Mouse (Mus musculus) liver, postnatal 0 days (tissue): Measurements from ENCODE around the gene Cyren. TPM values are rescaled to one million over a fixed set of nuclear protein-coding genes. Genes with fewer than 3 reads are reported as not detected.

Source experiments
- ATAC-seq: fragments of 200-750 bp; cut with Nextera tagmentation; 2 replicates; pipeline ENCODE4 v1.8.0; 2017; ENCODE audit warnings: mild to moderate bottlenecking, moderate library complexity
- DNase-seq: peaks from one replicate; pipeline ENCODE4 v3.0.0-alpha.2; 2016
- H3K27ac ChIP-seq: fragments of 300-500 bp; sonication (generic); 2 replicates; pipeline ENCODE4 v1.5.1; 2014; ENCODE audit warnings: antibody characterized with exemption, moderate library complexity, mild to moderate bottlenecking, low read depth
- H3K27me3 ChIP-seq: fragments of 300-500 bp; sonication (generic); 2 replicates; pipeline ENCODE4 v1.6.1; 2014; ENCODE audit warnings: low read length, control low read depth, mixed read lengths; ENCODE audit not compliant: insufficient read depth
- H3K36me3 ChIP-seq: fragments of 300-500 bp; sonication (generic); replicated peaks from 2 replicates; pipeline ENCODE4 v1.6.1; 2014; ENCODE audit warnings: mild to moderate bottlenecking, control low read depth, low read length, moderate library complexity, mixed read lengths; ENCODE audit not compliant: insufficient read depth
- H3K4me1 ChIP-seq: fragments of 300-500 bp; sonication (generic); 2 replicates; pipeline ENCODE4 v1.6.1; 2014; ENCODE audit warnings: antibody characterized with exemption, mild to moderate bottlenecking, control low read depth; ENCODE audit not compliant: insufficient read depth
- H3K4me2 ChIP-seq: fragments of 300-500 bp; sonication (generic); 2 replicates; pipeline ENCODE4 v1.6.1; 2014; ENCODE audit warnings: low read depth, mild to moderate bottlenecking, low read length, moderate library complexity, mixed read lengths
- H3K4me3 ChIP-seq: fragments of 300-500 bp; sonication (generic); 2 replicates; pipeline ENCODE4 v1.5.1; 2014; ENCODE audit warnings: low read depth, low read length
- H3K9ac ChIP-seq: fragments of 300-500 bp; sonication (generic); replicated peaks from 2 replicates; pipeline ENCODE4 v1.6.1; 2014; ENCODE audit warnings: mild to moderate bottlenecking, moderate library complexity
- H3K9me3 ChIP-seq: fragments of 300-500 bp; sonication (generic); 2 replicates; pipeline ENCODE4 v1.6.1; 2016; ENCODE audit warnings: mild to moderate bottlenecking, control low read depth, low read length, mixed read lengths
- CTCF ChIP-seq: sonication (generic); IDR thresholded peaks from 2 replicates; pipeline ENCODE4 v1.5.1; 2016; ENCODE audit warnings: antibody characterized with exemption, low read depth
- EP300 ChIP-seq: IDR thresholded peaks from 2 replicates; pipeline ENCODE4 v1.6.1; 2016; ENCODE audit warnings: antibody characterized with exemption, low read depth, mild to moderate bottlenecking
- WGBS: fragments of 180-500 bp; shearing (Covaris S2); extraction: QIAGEN DNeasy Blood & Tissue Kit; methylation state at CpG from one replicate; pipeline ENCODE4 v1.1.7; 2014; ENCODE audit not compliant: insufficient replicate concordance; 5-methylcytosine and 5-hydroxymethylcytosine counted together
- polyA plus RNA-seq: library from polyadenylated mRNA; unstranded; fragments of >200 nt; fragmentation: Nextera tagmentation; extraction: Ambion mirVana; gene quantifications from 2 replicates; pipeline ENCODE4 v1.2.1, GENCODE M21; 2015

Cyren gene
- polyA plus RNA-seq, 1 experiment from 2014 or later: 4.9 TPM

DNA sequence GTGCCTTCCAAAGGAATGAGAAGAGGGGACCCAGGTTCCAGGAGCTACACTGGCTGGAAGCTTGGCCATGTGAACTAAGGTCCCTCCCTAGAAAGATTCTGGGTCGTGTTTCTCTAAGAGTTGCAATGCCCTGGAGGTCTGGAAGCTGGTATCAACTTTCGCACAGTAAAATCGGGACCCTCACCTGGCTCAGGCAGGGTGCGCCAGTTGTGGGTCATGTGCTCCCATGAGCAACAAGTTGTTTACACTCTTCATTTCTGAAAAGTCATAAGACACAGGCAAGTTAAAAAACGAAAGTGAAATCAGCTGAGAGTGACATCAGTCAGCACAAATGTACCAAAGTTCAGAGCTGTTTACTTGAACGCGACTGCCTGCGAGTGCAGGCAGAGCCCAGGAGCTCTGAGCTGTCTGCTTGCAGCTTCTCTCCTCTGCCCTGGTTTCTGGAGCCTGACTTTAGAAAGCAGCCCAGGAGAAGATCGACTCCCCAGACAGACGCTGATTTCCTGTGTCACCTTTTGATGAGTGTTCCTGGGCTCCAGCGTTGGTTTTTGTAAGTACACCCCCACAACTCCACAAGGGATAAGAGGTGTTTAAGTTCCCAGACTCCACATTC lies 15.0 kb downstream of the Cyren start, which contains the start of gene Tmem140:
Tmem140 (plus strand) TSS at position 356 of the 613 bp plus-strand sequence.
- Histone ChIP-seq H3K9ac (peak within 1 kb of the TSS; percentile 66), H3K4me1 (peaks cover 33% of the 10 kb centered on the region)

DNA sequence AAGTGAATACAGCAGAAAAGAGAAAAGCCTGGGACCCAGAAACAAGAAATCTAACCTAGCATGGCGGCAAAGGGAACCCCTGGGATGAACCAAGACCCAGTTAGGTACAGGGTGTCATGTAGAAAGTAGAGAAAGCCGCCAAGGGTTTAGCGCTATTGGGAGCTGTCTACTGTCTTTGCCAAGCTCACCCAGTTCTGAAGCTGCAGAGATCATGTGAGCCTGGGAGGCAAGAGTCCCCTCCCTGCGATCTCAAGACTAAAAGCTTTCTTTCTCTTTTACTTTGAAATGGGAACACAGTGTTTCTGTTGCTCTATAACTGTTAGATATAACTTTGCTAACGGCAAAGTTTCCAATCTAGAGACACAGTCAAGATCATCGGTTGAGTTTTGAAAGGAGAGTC lies 15.5 kb downstream of the Cyren start:
- Histone ChIP-seq H3K9me3 (no peaks in the 10 kb centered on the region), H3K27me3 (no peaks in the 10 kb centered on the region), H3K4me1 (peaks cover 28% of the 10 kb centered on the region), H3K9ac (peak overlapping the region; percentile 66), H3K4me2 (peak overlapping the region; percentile 74), H3K36me3 (0 out of 2 replicates have a peak, but pooled peaks cover 2% of the 10 kb centered on the region), H3K27ac (peak overlapping the region; percentile 92), H3K4me3 (peak overlapping the region; percentile 53)
- DNase-seq: peak; percentile 31
- ATAC-seq: peak; percentile 28
- TF ChIP-seq EP300 (no peak), CTCF (no peak)
- WGBS: 64% methylated on average over 6 of the region's 6 CpGs

More for the DNA sequence above, 15.0 kb downstream of the Cyren start, which contains the start of gene Tmem140:
- TF ChIP-seq CTCF (no peak), EP300 (peak; percentile 82)
- Histone ChIP-seq H3K9me3 (no peaks in the 10 kb centered on the region), H3K27ac (peak within 1 kb of the TSS; percentile 92), H3K4me2 (peak within 1 kb of the TSS; percentile 74), H3K4me3 (peak within 1 kb of the TSS; percentile 53), H3K36me3 (0 out of 2 replicates have a peak, but pooled peaks cover 2% of the 10 kb centered on the region), H3K27me3 (no peaks in the 10 kb centered on the region)
- 10% methylated on average over 11 of the region's 11 CpGs for WGBS
- ATAC-seq: peak; percentile 85
- DNase-seq: peak; percentile 55

DNA sequence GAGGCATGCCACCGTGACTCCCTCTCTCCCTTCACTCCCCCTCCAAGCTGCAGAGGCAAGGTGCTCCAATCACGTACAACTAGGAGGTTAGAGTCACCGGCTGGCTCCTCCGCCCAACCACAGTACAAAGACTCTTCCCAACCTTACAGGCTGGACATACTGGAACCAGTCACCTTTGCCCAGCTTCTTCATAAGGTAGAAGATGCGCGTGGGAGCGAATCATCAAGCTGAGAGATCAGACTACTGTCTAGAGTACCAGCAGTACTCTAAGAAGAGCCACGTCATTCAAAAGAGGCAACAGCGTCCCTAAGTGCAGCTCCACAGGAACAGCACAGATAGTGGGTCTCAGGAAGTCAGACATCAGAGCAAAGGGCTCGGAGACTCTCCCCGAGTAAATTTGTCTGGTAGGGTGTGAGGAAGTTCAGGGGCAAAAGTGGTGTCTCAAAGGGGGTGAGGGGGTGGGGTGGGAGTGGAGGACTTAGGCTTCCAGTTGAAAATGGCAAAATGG lies 16.3 kb downstream of the Cyren start:
- H3K9ac ChIP-seq: no peak overlapping the region
- H3K4me2 ChIP-seq: 0 out of 2 replicates have a peak overlapping the region, but pooled peaks have one; percentile 74
- H3K4me3 ChIP-seq: no peak overlapping the region
- peak overlapping the region; percentile 92 for H3K27ac ChIP-seq
- no peaks in the 10 kb centered on the region for H3K9me3 ChIP-seq
- no peaks in the 10 kb centered on the region for H3K36me3 ChIP-seq
- no peaks in the 10 kb centered on the region for H3K27me3 ChIP-seq
- ATAC-seq (no peak), DNase-seq (no peak)
- TF ChIP-seq CTCF: 0 out of 2 replicates have a peak, but pooled peaks have one; percentile 17
- TF ChIP-seq EP300: no peak
- 73% methylated on average over 11 of the region's 11 CpGs for WGBS
- peaks cover 20% of the 10 kb centered on the region for H3K4me1 ChIP-seq

DNA sequence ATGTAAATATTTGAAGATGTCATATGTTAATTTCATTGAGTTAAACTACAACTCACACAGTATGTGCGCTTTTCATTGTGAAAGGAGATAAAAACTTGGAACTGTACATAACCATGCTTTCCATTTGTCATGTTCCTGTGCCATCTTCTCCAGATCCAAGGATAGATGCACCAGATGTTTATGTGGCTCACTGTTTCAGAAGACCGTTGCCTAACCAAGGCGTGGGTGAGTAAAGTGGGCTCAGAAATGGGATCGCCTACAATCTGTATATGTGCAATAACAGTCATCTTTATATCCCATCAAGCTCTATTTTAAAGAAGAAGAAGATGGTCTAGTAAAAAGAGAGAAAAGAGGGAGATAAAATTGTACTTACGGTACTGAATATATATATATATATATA lies 45.5 kb downstream of the Cyren start:
- TF ChIP-seq EP300 (no peak), CTCF (no peak)
- no peaks in the 10 kb centered on the region for H3K27me3 ChIP-seq
- ATAC-seq (no peak), DNase-seq (no peak)
- no peak overlapping the region for H3K27ac ChIP-seq
- no peak overlapping the region for H3K9ac ChIP-seq
- H3K4me2 ChIP-seq: no peak overlapping the region
- H3K4me3 ChIP-seq: no peak overlapping the region
- no peaks in the 10 kb centered on the region for H3K4me1 ChIP-seq
- no peaks in the 10 kb centered on the region for H3K9me3 ChIP-seq
- H3K36me3 ChIP-seq: no peaks in the 10 kb centered on the region
- 89% methylated on average over 5 of the region's 5 CpGs for WGBS

DNA sequence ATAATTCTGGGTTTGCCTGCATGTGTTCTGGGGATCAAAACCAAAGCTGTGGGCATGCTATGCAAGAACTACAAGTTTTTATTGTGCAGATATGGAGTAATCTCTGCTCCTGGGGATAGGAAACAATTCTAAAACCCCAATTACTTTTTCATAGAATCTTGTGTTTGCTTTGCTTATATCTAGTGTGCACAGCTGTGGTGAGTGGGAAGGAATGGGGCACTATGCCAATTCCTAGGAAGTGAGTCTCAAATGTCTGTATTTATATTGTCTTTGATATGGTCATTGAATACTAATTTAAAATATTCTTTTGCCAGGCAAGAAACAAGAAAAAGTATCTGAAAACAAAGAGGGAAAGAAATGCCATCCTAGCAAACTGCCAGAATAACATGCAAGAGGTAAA lies 53.5 kb downstream of the Cyren start:
- no peaks in the 10 kb centered on the region for H3K36me3 ChIP-seq
- no peak for DNase-seq
- H3K9ac ChIP-seq: no peak overlapping the region
- H3K27me3 ChIP-seq: no peaks in the 10 kb centered on the region
- H3K4me3 ChIP-seq: no peak overlapping the region
- no peak overlapping the region for H3K4me2 ChIP-seq
- H3K9me3 ChIP-seq: no peaks in the 10 kb centered on the region; the same call in 1 of the 2 replicates
- no peaks in the 10 kb centered on the region for H3K4me1 ChIP-seq
- no peak for TF ChIP-seq EP300
- ATAC-seq: no peak
- H3K27ac ChIP-seq: no peak overlapping the region

Other genes starting within 250 kb of the Cyren start
- gene Agbl3, start 97.6 kb downstream of the Cyren start, polyA plus RNA-seq: 5.3 and 6.1 TPM in 2 replicates
- 12.6 and 17.0 TPM in 2 replicates for gene Tmem140, start 14.9 kb downstream of the Cyren start, polyA plus RNA-seq
- 5.5 and 5.7 TPM in 2 replicates for gene Wdr91, start 32.8 kb upstream of the Cyren start, polyA plus RNA-seq
- gene Stra8, start 42.1 kb upstream of the Cyren start, polyA plus RNA-seq: not detected in 2 replicates
- gene Slc23a4, start 110.3 kb upstream of the Cyren start, polyA plus RNA-seq: 0.12 TPM in 1 of 2 replicates, not detected in the other